Mouse (Mus musculus) B cell, adult 62 days (primary cell): ENCODE results near the gene Ncs1. TPM values are rescaled to one million over a fixed set of nuclear protein-coding genes. Genes with fewer than 3 reads are reported as not detected.

Experiments used
- total RNA-seq: library from RNA; stranded (reverse); gene quantifications from 4 replicates; pipeline ENCODE4 v1.2.4, GENCODE M21; 2023

The Ncs1 gene
- total RNA-seq = 0.12 to 0.21 TPM (median 0.13 TPM) in 3 of 4 replicates, not detected in the other

GRCm38 (mm10) chr2:31245491-31246141 lies at the start of gene Ncs1:
Gene Ncs1 (plus strand): TSS chr2:31245823.

GRCm38 (mm10) chr2:31314007-31314465 lies 68.4 kb downstream of the Ncs1 start, which contains the start of gene Hmcn2:
Gene Hmcn2 (plus strand): TSS chr2:31314415.

Other genes starting within 250 kb of the Ncs1 start
- 213 to 228 TPM (median 222 TPM) in 4 replicates for gene Fnbp1, start 103.8 kb upstream of the Ncs1 start, total RNA-seq
- 76.7 to 94.5 TPM (median 86.0 TPM) in 4 replicates for gene Gpr107, start 93.5 kb upstream of the Ncs1 start, total RNA-seq
- not detected in 4 replicates for gene Hmcn2, start 68.6 kb downstream of the Ncs1 start, total RNA-seq
- gene Ass1, start 224.4 kb downstream of the Ncs1 start, total RNA-seq = 17.9 to 29.0 TPM (median 19.9 TPM) in 4 replicates